ENCODE assay signal across 9 mouse cellular contexts in the genomic region with DNA sequence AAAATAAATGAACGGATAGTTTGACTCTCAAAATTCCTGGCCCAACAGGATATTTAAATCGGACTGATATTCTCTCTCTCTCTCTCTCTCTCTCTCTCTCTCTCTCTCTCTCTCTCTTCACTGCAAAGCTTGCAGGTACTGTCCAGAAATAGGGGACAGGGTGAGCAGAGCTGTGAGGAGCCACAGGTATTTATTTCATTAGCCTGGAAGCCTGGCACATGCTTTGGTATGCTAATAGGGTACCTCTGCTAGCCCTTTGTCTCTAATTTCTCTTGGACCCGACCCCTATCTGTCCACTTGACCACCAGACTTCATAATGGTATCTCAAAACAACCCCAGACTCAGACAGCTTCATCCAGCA. TPM values are rescaled to one million over a fixed set of nuclear protein-coding genes. Genes with fewer than 3 reads are reported as not detected.
A peak's percentile ranks its signal among the peaks of the same experiment; 100 is the strongest.
DNase-seq lines count a peak whose midpoint lies in the region; ATAC-seq and TF ChIP-seq lines count a peak whose summit lies in the region.
"Had no signal": no experiment of that assay in that cellular context is flagged by ENCODE, and none has a peak within 500 bp of the region (broad histone marks: within the 10 kb centered on the region; RNA-seq: fewer than 3 reads in every experiment).

No protein-coding gene starts in this region.

- TF ChIP-seq EP300 in MEL (IDR thresholded peaks at IDR 0.05; ENCODE audit: low read depth in 1 of 2, low read length in 2 of 2): no peak

- no peak for TF ChIP-seq RAD21 in MEL (IDR thresholded peaks at IDR 0.05; ENCODE audit: low read depth, low read length)

- no peak for ATAC-seq in heart, embryonic 14.5 days (ENCODE audit: insufficient number of reproducible peaks, insufficient read depth, low FRiP score, low read depth)

- H3K9me3 ChIP-seq in heart, embryonic 14.5 days (ENCODE audit: control insufficient read depth, low read length): no peaks in the 10 kb centered on the region
- no peaks in the 10 kb centered on the region for H3K9me3 ChIP-seq in MEL (replicated peaks; ENCODE audit: insufficient read depth, low read length)
- H3K9me3 ChIP-seq in hindbrain, embryonic 10.5 days: no peaks in the 10 kb centered on the region
- H3K9me3 ChIP-seq in midbrain, embryonic 10.5 days (replicated peaks): no peaks in the 10 kb centered on the region

- peak overlapping the region in 1 of 2 experiments; percentile 28; a peak in 1 of 4 replicates for H3K27ac ChIP-seq in heart, embryonic 14.5 days (replicated peaks in 1 of 2; ENCODE audit: control insufficient read depth in 1 of 2, insufficient read depth in 1 of 2, low read depth in 2 of 2, low read length in 2 of 2)
- H3K27ac ChIP-seq in MEL (ENCODE audit: control insufficient read depth, low read depth, low read length): peak overlapping the region; percentile 47
- peak overlapping the region; percentile 87 for H3K27ac ChIP-seq in hindbrain, embryonic 10.5 days
- peak overlapping the region; percentile 85 for H3K27ac ChIP-seq in midbrain, embryonic 10.5 days (replicated peaks)

- no peak for TF ChIP-seq CTCF in MEL (IDR thresholded peaks at IDR 0.05 in 2 of 3, conservative IDR thresholded peaks at IDR 0.05 in 1 of 3; ENCODE audit: control insufficient read depth in 1 of 3, insufficient read depth in 1 of 3, low read depth in 2 of 3, low read length in 3 of 3, poor library complexity in 1 of 3, severe bottlenecking in 1 of 3)

- intact Hi-C loops in heart, postnatal 10 days (cut with DNase I): no loop called here

- peak overlapping the region; percentile 86 for H3K4me2 ChIP-seq in heart, embryonic 14.5 days (ENCODE audit: low read length)

- H3K9ac ChIP-seq in heart, embryonic 14.5 days (ENCODE audit: low read length): peak overlapping the region; percentile 71
- H3K9ac ChIP-seq in MEL (ENCODE audit: control insufficient read depth, low read depth, low read length, poor library complexity, severe bottlenecking): peak overlapping the region; percentile 73

- H3K4me3 ChIP-seq in heart, embryonic 14.5 days (ENCODE audit: control insufficient read depth in 1 of 2, insufficient read depth in 1 of 2, low read depth in 1 of 2, low read length in 2 of 2): peak overlapping the region; percentile 54 to 60
- H3K4me3 ChIP-seq in MEL (ENCODE audit: control insufficient read depth in 1 of 2, insufficient read depth in 1 of 2, low read depth in 2 of 2, low read length in 2 of 2): peak overlapping the region; percentile 66 to 94
- peak overlapping the region; percentile 56 for H3K4me3 ChIP-seq in hindbrain, embryonic 10.5 days
- peak overlapping the region; percentile 57 for H3K4me3 ChIP-seq in midbrain, embryonic 10.5 days

- DNase-seq in heart, postnatal 10 days: no peak
- no peak for DNase-seq in MEL (ENCODE audit: low read depth, low spot score)
- DNase-seq in hindbrain, embryonic 10.5 days (ENCODE audit: low spot score): no peak
- no peak for DNase-seq in midbrain, embryonic 10.5 days (ENCODE audit: low spot score)
- no peak for DNase-seq in urinary bladder, postnatal 36 days (ENCODE audit: low spot score in 2 of 2)
- no peak for DNase-seq in adrenal gland, adult 2 months
- no peak for DNase-seq in cerebellum, adult 11-12 months
- DNase-seq: lung, adult 18-20 months had no signal

- WGBS in heart, embryonic 14.5 days: 20% methylated on average over 3 of the region's 3 CpGs
- 37% methylated on average over 3 of the region's 3 CpGs for WGBS in hindbrain, embryonic 10.5 days
- 41% methylated on average over 3 of the region's 3 CpGs for WGBS in midbrain, embryonic 10.5 days

- TF ChIP-seq POLR2A in MEL (IDR thresholded peaks at IDR 0.05; ENCODE audit: control insufficient read depth in 1 of 2, insufficient read depth in 1 of 2, low read depth in 1 of 2, low read length in 2 of 2, poor library complexity in 1 of 2): no peak

- H3K27me3 ChIP-seq in heart, embryonic 14.5 days (ENCODE audit: control insufficient read depth, insufficient read depth, low read length): no peaks in the 10 kb centered on the region
- H3K27me3 ChIP-seq in MEL (ENCODE audit: control insufficient read depth in 1 of 2, insufficient read depth in 2 of 2, low read length in 2 of 2): no peaks in the 10 kb centered on the region
- 0 out of 2 replicates have a peak, but pooled peaks cover 2% of the 10 kb centered on the region for H3K27me3 ChIP-seq in hindbrain, embryonic 10.5 days (ENCODE audit: insufficient read depth, poor library complexity, severe bottlenecking)
- no peaks in the 10 kb centered on the region for H3K27me3 ChIP-seq in midbrain, embryonic 10.5 days (ENCODE audit: low read depth, poor library complexity, severe bottlenecking)

- no peaks in the 10 kb centered on the region for H3K79me2 ChIP-seq in MEL (ENCODE audit: control insufficient read depth, insufficient read depth, low read length, poor library complexity)

- H3K4me1 ChIP-seq in heart, embryonic 14.5 days (ENCODE audit: control insufficient read depth in 2 of 2, insufficient read depth in 2 of 2, low read length in 2 of 2): peaks cover 2 to 8% of the 10 kb centered on the region in 2 experiments; a peak in 1 of 4 replicates
- H3K4me1 ChIP-seq in MEL (ENCODE audit: control insufficient read depth in 1 of 2, insufficient read depth in 2 of 2, low read length in 2 of 2): peaks cover 15 to 38% of the 10 kb centered on the region in 2 experiments
- H3K4me1 ChIP-seq in hindbrain, embryonic 10.5 days (replicated peaks): peaks cover 12% of the 10 kb centered on the region
- H3K4me1 ChIP-seq in midbrain, embryonic 10.5 days: peaks cover 7% of the 10 kb centered on the region

- H3K36me3 ChIP-seq in heart, embryonic 14.5 days (ENCODE audit: control insufficient read depth, insufficient read depth, low read length): no peaks in the 10 kb centered on the region
- H3K36me3 ChIP-seq in MEL (ENCODE audit: control insufficient read depth in 1 of 2, insufficient read depth in 2 of 2, low read length in 2 of 2): peaks cover 0 to 28% of the 10 kb centered on the region in 2 experiments; a peak in 2 of 4 replicates
- no peaks in the 10 kb centered on the region for H3K36me3 ChIP-seq in hindbrain, embryonic 10.5 days
- no peaks in the 10 kb centered on the region for H3K36me3 ChIP-seq in midbrain, embryonic 10.5 days

TF ChIP-seq in MEL, 35 proteins besides CTCF, POLR2A, EP300 and RAD21:
- TF ChIP-seq CHD1 (IDR thresholded peaks at IDR 0.05; ENCODE audit: low read depth, low read length): 0 out of 2 replicates have a peak, but pooled peaks have one; percentile 18
- peak; percentile 79; the same call in 1 of the 2 replicates for TF ChIP-seq JUND (IDR thresholded peaks at IDR 0.05; ENCODE audit: low read depth, low read length)
- TF ChIP-seq SIN3A (IDR thresholded peaks at IDR 0.05; ENCODE audit: low read length): 0 out of 2 replicates have a peak, but pooled peaks have one; percentile 18
- TF ChIP-seq TBP (IDR thresholded peaks at IDR 0.05; ENCODE audit: low read depth, low read length): no peak
- TF ChIP-seq GATA1 (IDR thresholded peaks at IDR 0.05; ENCODE audit: low read depth, low read length): no peak
TF ChIP-seq in MEL: peak in this region for 3.

RNA-seq across cellular contexts. Expression of a gene that starts 11.6 kb away (rescaled TPM):
- polyA plus RNA-seq in heart, embryonic 14.5 days (2014; fragmentation: Nextera tagmentation; extraction: Ambion mirVana): 76.2 and 77.2 TPM in 2 replicates
- 10 to 100 TPM; 51.8 to 52.1 TPM for total RNA-seq in heart, postnatal 10 days (2021)
- total RNA-seq in MEL (2012; rRNA removed): 158 and 186 TPM in 2 replicates
- 100 to 1,000 TPM in 1 of 2 experiments, not detected in 1; 183 TPM for polyA plus RNA-seq in MEL (2012; ENCODE audit: insufficient read depth in 1 of 2, insufficient read length in 2 of 2, low read depth in 1 of 2, low replicate concordance in 2 of 2, missing spikeins in 1 of 2)
- polyA plus RNA-seq in hindbrain, embryonic 10.5 days (2016; fragmentation: Nextera tagmentation; extraction: Ambion mirVana): 78.8 and 91.0 TPM in 2 replicates
- polyA plus RNA-seq in midbrain, embryonic 10.5 days (2016; fragmentation: Nextera tagmentation; extraction: Ambion mirVana): 94.6 and 95.1 TPM in 2 replicates
- 100 to 1,000 TPM; 159 to 173 TPM for total RNA-seq in adrenal gland, adult 2 months (2021)
- polyA plus RNA-seq in adrenal gland, adult 2 months (2012; rRNA removed): 31.4 and 41.9 TPM in 2 replicates

RNA-seq across cellular contexts. Expression of a gene that starts 14.2 kb away (rescaled TPM):
- polyA plus RNA-seq in heart, embryonic 14.5 days (2014; fragmentation: Nextera tagmentation; extraction: Ambion mirVana): not detected in 2 replicates
- total RNA-seq in heart, postnatal 10 days (2021): not detected
- 0.88 and 1.0 TPM in 2 replicates for total RNA-seq in MEL (2012; rRNA removed)
- polyA plus RNA-seq in MEL (2012; ENCODE audit: insufficient read depth in 1 of 2, insufficient read length in 2 of 2, low read depth in 1 of 2, low replicate concordance in 2 of 2, missing spikeins in 1 of 2): under 1 TPM in 1 of 2 experiments, not detected in 1; 0.28 TPM
- 0.21 TPM in 1 of 2 replicates, not detected in the other for polyA plus RNA-seq in hindbrain, embryonic 10.5 days (2016; fragmentation: Nextera tagmentation; extraction: Ambion mirVana)
- 0.19 TPM in 1 of 2 replicates, not detected in the other for polyA plus RNA-seq in midbrain, embryonic 10.5 days (2016; fragmentation: Nextera tagmentation; extraction: Ambion mirVana)
- under 1 TPM in 1 of 2 experiments, not detected in 1; 0.28 TPM for total RNA-seq in adrenal gland, adult 2 months (2021)
- not detected in 2 replicates for polyA plus RNA-seq in adrenal gland, adult 2 months (2012; rRNA removed)

RNA-seq across cellular contexts. Expression of a gene that starts 43.5 kb away (rescaled TPM):
- 11.6 and 13.2 TPM in 2 replicates for polyA plus RNA-seq in heart, embryonic 14.5 days (2014; fragmentation: Nextera tagmentation; extraction: Ambion mirVana)
- total RNA-seq in heart, postnatal 10 days (2021): 10 to 100 TPM; 22.1 to 24.3 TPM
- total RNA-seq in MEL (2012; rRNA removed): 4.6 and 7.6 TPM in 2 replicates
- 10 to 100 TPM in 1 of 2 experiments, not detected in 1; 35.9 TPM for polyA plus RNA-seq in MEL (2012; ENCODE audit: insufficient read depth in 1 of 2, insufficient read length in 2 of 2, low read depth in 1 of 2, low replicate concordance in 2 of 2, missing spikeins in 1 of 2)
- polyA plus RNA-seq in hindbrain, embryonic 10.5 days (2016; fragmentation: Nextera tagmentation; extraction: Ambion mirVana): 25.9 and 29.7 TPM in 2 replicates
- polyA plus RNA-seq in midbrain, embryonic 10.5 days (2016; fragmentation: Nextera tagmentation; extraction: Ambion mirVana): 26.6 and 29.3 TPM in 2 replicates
- total RNA-seq in adrenal gland, adult 2 months (2021): 10 to 100 TPM; 24.8 to 33.6 TPM
- 39.9 and 62.2 TPM in 2 replicates for polyA plus RNA-seq in adrenal gland, adult 2 months (2012; rRNA removed)
